Mouse (Mus musculus) forebrain, embryonic 15.5 days (tissue): ENCODE measurements around the gene F8. TPM values are rescaled to one million over a fixed set of nuclear protein-coding genes. Genes with fewer than 3 reads are reported as not detected.

ENCODE experiments used
- ATAC-seq: fragments of 200-750 bp; cut with Nextera tagmentation; replicated peaks from 2 replicates; pipeline ENCODE4 v1.8.0; 2017; ENCODE audit warnings: mild to moderate bottlenecking, moderate TSS enrichment, moderate library complexity
- H3K27ac ChIP-seq: fragments of 300-500 bp; sonication (generic); replicated peaks from 2 replicates; pipeline ENCODE4 v1.5.1; 2015; ENCODE audit warnings: mild to moderate bottlenecking, inconsistent platforms
- H3K27me3 ChIP-seq: fragments of 300-500 bp; sonication (generic); 2 replicates; pipeline ENCODE4 v1.6.1; 2015; ENCODE audit warnings: inconsistent platforms
- H3K36me3 ChIP-seq: fragments of 300-500 bp; sonication (generic); 2 replicates; pipeline ENCODE4 v1.6.1; 2015; ENCODE audit warnings: mild to moderate bottlenecking, inconsistent platforms
- H3K4me1 ChIP-seq: fragments of 300-500 bp; sonication (generic); 2 replicates; pipeline ENCODE4 v1.6.1; 2015; ENCODE audit warnings: inconsistent platforms
- H3K4me2 ChIP-seq: fragments of 300-500 bp; sonication (generic); replicated peaks from 2 replicates; pipeline ENCODE4 v1.6.1; 2015; ENCODE audit warnings: mild to moderate bottlenecking, inconsistent platforms
- H3K4me3 ChIP-seq: fragments of 300-500 bp; sonication (generic); 2 replicates; pipeline ENCODE4 v1.5.1; 2015; ENCODE audit warnings: mild to moderate bottlenecking, inconsistent platforms
- H3K9ac ChIP-seq: fragments of 300-500 bp; sonication (generic); replicated peaks from 2 replicates; pipeline ENCODE4 v1.6.1; 2015; ENCODE audit warnings: mild to moderate bottlenecking, inconsistent platforms
- H3K9me3 ChIP-seq: fragments of 300-500 bp; sonication (generic); 2 replicates; pipeline ENCODE4 v1.6.1; 2016; ENCODE audit warnings: inconsistent platforms
- WGBS: fragments of 180-500 bp; shearing (Covaris S2); methylation state at CpG from one replicate; pipeline ENCODE4 v1.1.7; 2015; ENCODE audit warnings: mixed read lengths; 5-methylcytosine and 5-hydroxymethylcytosine counted together
- polyA plus RNA-seq: library from polyadenylated mRNA; unstranded; fragments of >200 nt; fragmentation: Nextera tagmentation; extraction: Ambion mirVana; gene quantifications from 2 replicates; pipeline ENCODE4 v1.2.1, GENCODE M21; 2015

F8 gene
- polyA plus RNA-seq, 1 experiment from 2014 or later = 1.2 TPM

- 25% methylated on average over 30 of the region's 36 CpGs for WGBS
- no peak within 1 kb of the TSS for H3K27ac ChIP-seq
- H3K4me2 ChIP-seq = peak within 1 kb of the TSS; percentile 56
- H3K9me3 ChIP-seq = no peaks in the 10 kb centered on the region
- no peaks in the 10 kb centered on the region for H3K4me1 ChIP-seq
- peak; percentile 100 for ATAC-seq
- H3K27me3 ChIP-seq = no peaks in the 10 kb centered on the region
- no peaks in the 10 kb centered on the region for H3K36me3 ChIP-seq
- H3K9ac ChIP-seq = peak within 1 kb of the TSS; percentile 59
- peak within 1 kb of the TSS; percentile 47 for H3K4me3 ChIP-seq
These were observed 251.8 kb downstream of the F8 start, which contains the start of gene Mpp1 for GRCm38 (mm10) chrX:75130467-75131160. Mpp1 (minus strand) TSS chrX:75131016.

GRCm38 (mm10) chrX:75129474-75129873, 252.9 kb downstream of the F8 start:
- no peak for ATAC-seq
- Histone ChIP-seq H3K27ac (no peak overlapping the region), H3K9ac (no peak overlapping the region), H3K4me3 (no peak overlapping the region), H3K9me3 (no peaks in the 10 kb centered on the region), H3K4me2 (no peak overlapping the region), H3K27me3 (no peaks in the 10 kb centered on the region), H3K4me1 (no peaks in the 10 kb centered on the region), H3K36me3 (no peaks in the 10 kb centered on the region)
- WGBS = 72% methylated on average over 2 of the region's 2 CpGs

- no peak for ATAC-seq
- no peak overlapping the region for H3K4me3 ChIP-seq
- H3K27ac ChIP-seq = no peak overlapping the region
- no peaks in the 10 kb centered on the region for H3K36me3 ChIP-seq
- H3K4me2 ChIP-seq = no peak overlapping the region
- no peaks in the 10 kb centered on the region for H3K27me3 ChIP-seq
- no peaks in the 10 kb centered on the region for H3K9me3 ChIP-seq
- no peaks in the 10 kb centered on the region for H3K4me1 ChIP-seq
- no peak overlapping the region for H3K9ac ChIP-seq
These were observed 254.0 kb downstream of the F8 start for GRCm38 (mm10) chrX:75128333-75128980.

GRCm38 (mm10) chrX:75126893-75127292, 255.5 kb downstream of the F8 start:
- Histone ChIP-seq H3K9me3 (no peaks in the 10 kb centered on the region), H3K4me2 (no peak overlapping the region), H3K4me1 (no peaks in the 10 kb centered on the region), H3K9ac (no peak overlapping the region), H3K27me3 (no peaks in the 10 kb centered on the region), H3K27ac (no peak overlapping the region), H3K36me3 (no peaks in the 10 kb centered on the region), H3K4me3 (no peak overlapping the region)
- ATAC-seq = no peak

GRCm38 (mm10) chrX:75125606-75126005, 256.8 kb downstream of the F8 start:
- H3K4me1 ChIP-seq = no peaks in the 10 kb centered on the region
- no peak overlapping the region for H3K27ac ChIP-seq
- no peak overlapping the region for H3K4me3 ChIP-seq
- no peaks in the 10 kb centered on the region for H3K27me3 ChIP-seq
- no peak overlapping the region for H3K4me2 ChIP-seq
- no peaks in the 10 kb centered on the region for H3K36me3 ChIP-seq
- 89% methylated on average over 3 of the region's 3 CpGs for WGBS
- ATAC-seq = no peak
- H3K9ac ChIP-seq = no peak overlapping the region
- no peaks in the 10 kb centered on the region for H3K9me3 ChIP-seq

Other genes with a start within 250 kb of the F8 start
- gene Smim9, start 218.8 kb downstream of the F8 start, polyA plus RNA-seq = not detected in 2 replicates
- gene Fundc2, start 216 bp downstream of the F8 start, polyA plus RNA-seq = 28.3 and 31.9 TPM in 2 replicates
- 22.0 and 28.6 TPM in 2 replicates for gene Cmc4, start 34.0 kb upstream of the F8 start, polyA plus RNA-seq
- gene Mtcp1, start 34.0 kb upstream of the F8 start, polyA plus RNA-seq = 9.2 and 9.4 TPM in 2 replicates
- 61.0 and 61.5 TPM in 2 replicates for gene Brcc3, start 34.0 kb upstream of the F8 start, polyA plus RNA-seq
- 301 and 321 TPM in 2 replicates for gene Vbp1, start 131.7 kb upstream of the F8 start, polyA plus RNA-seq
- 21.7 and 24.6 TPM in 2 replicates for gene Rab39b, start 195.6 kb upstream of the F8 start, polyA plus RNA-seq